30 mouse cellular contexts compared by ENCODE assay signal in the genomic region with DNA sequence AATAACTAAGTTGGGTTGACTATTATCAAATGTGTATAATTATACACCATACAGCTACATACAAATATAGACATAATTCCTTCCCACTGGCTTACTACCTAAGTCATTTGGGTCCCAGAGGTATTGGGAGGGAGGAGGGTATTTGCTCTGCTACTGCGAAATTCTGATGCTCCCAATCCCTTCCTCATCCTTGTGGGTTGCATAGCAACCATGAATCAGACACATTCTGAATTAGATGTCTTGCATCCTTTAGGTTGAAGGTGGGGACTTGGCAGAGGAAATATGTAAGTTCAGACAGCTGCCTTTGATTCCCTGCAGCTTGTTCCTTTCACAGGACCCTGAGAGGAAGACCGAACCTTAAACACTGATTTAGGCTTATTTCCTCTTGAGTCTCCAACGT.
DNase-seq lines count a peak whose midpoint lies in the region; ATAC-seq lines count a peak whose summit lies in the region.
"Had no signal": no experiment of that assay in that cellular context is flagged by ENCODE, and none has a peak within 500 bp of the region (broad histone marks: within the 10 kb centered on the region; RNA-seq: fewer than 3 reads in every experiment).

No protein-coding gene starts in this region.

- H3K4me3 ChIP-seq in forebrain, embryonic 14.5 days (ENCODE audit: low read depth, low read length): no peak overlapping the region
- no peak overlapping the region for H3K4me3 ChIP-seq in forebrain, embryonic 11.5 days (ENCODE audit: low read depth, low read length)
- no peak overlapping the region for H3K4me3 ChIP-seq in heart, embryonic 13.5 days
- H3K4me3 ChIP-seq in embryonic facial prominence, embryonic 10.5 days: no peak overlapping the region
- no peak overlapping the region for H3K4me3 ChIP-seq in midbrain, embryonic 16.5 days (ENCODE audit: low read depth, low read length)
- H3K4me3 ChIP-seq: heart, embryonic 12.5 days; limb, embryonic 10.5 days; limb, embryonic 15.5 days; liver, embryonic 13.5 days had no signal

- H3K36me3 ChIP-seq in forebrain, embryonic 14.5 days (ENCODE audit: control insufficient read depth, insufficient read depth, low read length): no peaks in the 10 kb centered on the region
- no peaks in the 10 kb centered on the region for H3K36me3 ChIP-seq in forebrain, embryonic 11.5 days (ENCODE audit: control insufficient read depth, insufficient read depth, low read length)
- H3K36me3 ChIP-seq in heart, embryonic 13.5 days: no peaks in the 10 kb centered on the region
- no peaks in the 10 kb centered on the region for H3K36me3 ChIP-seq in embryonic facial prominence, embryonic 10.5 days (replicated peaks)
- H3K36me3 ChIP-seq in midbrain, embryonic 16.5 days (ENCODE audit: control insufficient read depth, insufficient read depth, low read length): no peaks in the 10 kb centered on the region
- H3K36me3 ChIP-seq: heart, embryonic 12.5 days; limb, embryonic 10.5 days; limb, embryonic 15.5 days; liver, embryonic 13.5 days had no signal

- intact Hi-C loops in heart, postnatal 36 days (cut with DNase I): no loop called here

- H3K4me2 ChIP-seq in forebrain, embryonic 14.5 days (ENCODE audit: low read length): no peak overlapping the region
- no peak overlapping the region for H3K4me2 ChIP-seq in forebrain, embryonic 11.5 days (ENCODE audit: low read depth, low read length, severe bottlenecking)
- no peak overlapping the region for H3K4me2 ChIP-seq in heart, embryonic 13.5 days
- 0 out of 2 replicates have a peak overlapping the region, but pooled peaks have one; percentile 9 for H3K4me2 ChIP-seq in midbrain, embryonic 16.5 days (ENCODE audit: low read length)
- H3K4me2 ChIP-seq: heart, embryonic 12.5 days; limb, embryonic 15.5 days; liver, embryonic 13.5 days had no signal

- no peaks in the 10 kb centered on the region for H3K27me3 ChIP-seq in forebrain, embryonic 14.5 days (replicated peaks; ENCODE audit: control insufficient read depth, insufficient read depth, low read length)
- no peaks in the 10 kb centered on the region for H3K27me3 ChIP-seq in forebrain, embryonic 11.5 days (ENCODE audit: control insufficient read depth, insufficient read depth, low read length)
- H3K27me3 ChIP-seq in heart, embryonic 13.5 days (replicated peaks): no peaks in the 10 kb centered on the region
- no peaks in the 10 kb centered on the region for H3K27me3 ChIP-seq in embryonic facial prominence, embryonic 10.5 days (replicated peaks; ENCODE audit: low read depth, poor library complexity, severe bottlenecking)
- H3K27me3 ChIP-seq in midbrain, embryonic 16.5 days (ENCODE audit: control insufficient read depth, insufficient read depth, low read depth, low read length): no peaks in the 10 kb centered on the region
- H3K27me3 ChIP-seq: heart, embryonic 12.5 days; limb, embryonic 15.5 days; liver, embryonic 13.5 days; Patski had no signal

- WGBS in forebrain, embryonic 14.5 days: 61% methylated on average over 3 of the region's 3 CpGs
- 63% methylated on average over 3 of the region's 3 CpGs for WGBS in forebrain, embryonic 11.5 days
- 45% methylated on average over 3 of the region's 3 CpGs for WGBS in heart, embryonic 13.5 days
- WGBS in embryonic facial prominence, embryonic 10.5 days: 39% methylated on average over 3 of the region's 3 CpGs
- 25% methylated on average over 3 of the region's 3 CpGs for WGBS in midbrain, embryonic 16.5 days

- H3K9me3 ChIP-seq in forebrain, embryonic 14.5 days (replicated peaks; ENCODE audit: control insufficient read depth, low read length): no peaks in the 10 kb centered on the region
- no peaks in the 10 kb centered on the region for H3K9me3 ChIP-seq in forebrain, embryonic 11.5 days (ENCODE audit: control insufficient read depth, low read length)
- no peaks in the 10 kb centered on the region for H3K9me3 ChIP-seq in heart, embryonic 13.5 days
- H3K9me3 ChIP-seq in embryonic facial prominence, embryonic 10.5 days: no peaks in the 10 kb centered on the region
- no peaks in the 10 kb centered on the region for H3K9me3 ChIP-seq in midbrain, embryonic 16.5 days (replicated peaks; ENCODE audit: control insufficient read depth, low read length, poor library complexity, severe bottlenecking)
- H3K9me3 ChIP-seq: heart, embryonic 12.5 days; limb, embryonic 10.5 days; limb, embryonic 15.5 days; liver, embryonic 13.5 days had no signal

- H3K4me1 ChIP-seq in forebrain, embryonic 14.5 days (ENCODE audit: control insufficient read depth, insufficient read depth, low read length): no peaks in the 10 kb centered on the region
- no peaks in the 10 kb centered on the region for H3K4me1 ChIP-seq in forebrain, embryonic 11.5 days (replicated peaks; ENCODE audit: control insufficient read depth, insufficient read depth, low read length)
- H3K4me1 ChIP-seq in heart, embryonic 13.5 days: peaks cover 31% of the 10 kb centered on the region
- H3K4me1 ChIP-seq in embryonic facial prominence, embryonic 10.5 days: peaks cover 25% of the 10 kb centered on the region
- peaks cover 8% of the 10 kb centered on the region; the same call in 1 of the 2 replicates for H3K4me1 ChIP-seq in midbrain, embryonic 16.5 days (ENCODE audit: control insufficient read depth, insufficient read depth, low read length)
- H3K4me1 ChIP-seq: limb, embryonic 15.5 days; liver, embryonic 13.5 days had no signal

- no peak for ATAC-seq in forebrain, embryonic 14.5 days
- ATAC-seq in forebrain, embryonic 11.5 days (replicated peaks; ENCODE audit: low FRiP score): no peak
- no peak for ATAC-seq in heart, embryonic 13.5 days (ENCODE audit: extremely low read depth, insufficient number of reproducible peaks, low FRiP score, low TSS enrichment)
- ATAC-seq in midbrain, embryonic 16.5 days: peak; percentile 66; the same call in 1 of the 2 replicates
- ATAC-seq: forebrain, embryonic 16.5 days; intestine, embryonic 16.5 days; lung, postnatal 0 days; Patski had no signal

- peak; percentile 19 for DNase-seq in forebrain, embryonic 14.5 days (ENCODE audit: low spot score)
- DNase-seq in forebrain, embryonic 11.5 days (ENCODE audit: low spot score): no peak
- no peak for DNase-seq in heart, postnatal 36 days
- DNase-seq in embryonic facial prominence, embryonic 10.5 days (ENCODE audit: low spot score): peak; percentile 15
- DNase-seq in layer of hippocampus, adult 9-10 months (ENCODE audit: low spot score): no peak
- no peak for DNase-seq in spleen, postnatal 14 days (ENCODE audit: low spot score in 2 of 2)
- DNase-seq: adrenal gland, postnatal 25 days; cerebellum, adult 8-10 months; cerebellum, postnatal 25 days; gastrocnemius, postnatal 14 days; kidney, adult 8-10 months; layer of hippocampus, adult 9-11 months; liver, embryonic 13.5 days; lung, adult 18-20 months; right cerebral cortex, adult 18-20 months; spleen, adult 18-20 months; thymus, adult 2 months; thymus, postnatal 36 days had no signal

- no peak overlapping the region for H3K9ac ChIP-seq in forebrain, embryonic 14.5 days (ENCODE audit: low read length)
- no peak overlapping the region for H3K9ac ChIP-seq in forebrain, embryonic 11.5 days (ENCODE audit: low read length)
- H3K9ac ChIP-seq in heart, embryonic 13.5 days: no peak overlapping the region
- H3K9ac ChIP-seq in midbrain, embryonic 16.5 days (ENCODE audit: low read depth, low read length): no peak overlapping the region
- H3K9ac ChIP-seq: heart, embryonic 12.5 days; limb, embryonic 15.5 days; liver, embryonic 13.5 days had no signal

- no peak overlapping the region for H3K27ac ChIP-seq in forebrain, embryonic 14.5 days (ENCODE audit: low read depth, low read length)
- H3K27ac ChIP-seq in forebrain, embryonic 11.5 days (ENCODE audit: low read depth, low read length): no peak overlapping the region
- peak overlapping the region; percentile 48; the same call in 1 of the 2 replicates for H3K27ac ChIP-seq in heart, embryonic 13.5 days (replicated peaks)
- no peak overlapping the region for H3K27ac ChIP-seq in embryonic facial prominence, embryonic 10.5 days (replicated peaks)
- no peak overlapping the region for H3K27ac ChIP-seq in midbrain, embryonic 16.5 days (ENCODE audit: low read length)
- H3K27ac ChIP-seq: kidney, postnatal 0 days; limb, embryonic 10.5 days; limb, embryonic 15.5 days; liver, embryonic 13.5 days; macrophage; stomach, postnatal 0 days had no signal

Comparison
In these comparisons a context has a peak if more than half of its experiments do, and no peak if none do; other contexts are left out.
1. DNase-seq: peak in forebrain, embryonic 14.5 days (single experiment) and embryonic facial prominence, embryonic 10.5 days (single experiment); none in forebrain, embryonic 11.5 days (single experiment), heart, postnatal 36 days (0 of 2), layer of hippocampus, adult 9-10 months (single experiment) and spleen, postnatal 14 days (0 of 2).